Mouse (Mus musculus) ovary, adult 10 weeks (tissue): Measurements from ENCODE around the gene Dnm2. TPM values are rescaled to one million over a fixed set of nuclear protein-coding genes. Genes with fewer than 3 reads are reported as not detected.

ENCODE experiments used
- polyA plus RNA-seq: library from polyadenylated mRNA; stranded (reverse); fragments of 350-450 nt; fragmentation: Illumina TruSeq; extraction: RNeasy Lipid Tissue Mini Kit (QIAGEN cat#74804); gene quantifications from one replicate; pipeline ENCODE4 v1.2.3, GENCODE M21; 2014

The Dnm2 gene
- polyA plus RNA-seq = 11.7 TPM

DNA sequence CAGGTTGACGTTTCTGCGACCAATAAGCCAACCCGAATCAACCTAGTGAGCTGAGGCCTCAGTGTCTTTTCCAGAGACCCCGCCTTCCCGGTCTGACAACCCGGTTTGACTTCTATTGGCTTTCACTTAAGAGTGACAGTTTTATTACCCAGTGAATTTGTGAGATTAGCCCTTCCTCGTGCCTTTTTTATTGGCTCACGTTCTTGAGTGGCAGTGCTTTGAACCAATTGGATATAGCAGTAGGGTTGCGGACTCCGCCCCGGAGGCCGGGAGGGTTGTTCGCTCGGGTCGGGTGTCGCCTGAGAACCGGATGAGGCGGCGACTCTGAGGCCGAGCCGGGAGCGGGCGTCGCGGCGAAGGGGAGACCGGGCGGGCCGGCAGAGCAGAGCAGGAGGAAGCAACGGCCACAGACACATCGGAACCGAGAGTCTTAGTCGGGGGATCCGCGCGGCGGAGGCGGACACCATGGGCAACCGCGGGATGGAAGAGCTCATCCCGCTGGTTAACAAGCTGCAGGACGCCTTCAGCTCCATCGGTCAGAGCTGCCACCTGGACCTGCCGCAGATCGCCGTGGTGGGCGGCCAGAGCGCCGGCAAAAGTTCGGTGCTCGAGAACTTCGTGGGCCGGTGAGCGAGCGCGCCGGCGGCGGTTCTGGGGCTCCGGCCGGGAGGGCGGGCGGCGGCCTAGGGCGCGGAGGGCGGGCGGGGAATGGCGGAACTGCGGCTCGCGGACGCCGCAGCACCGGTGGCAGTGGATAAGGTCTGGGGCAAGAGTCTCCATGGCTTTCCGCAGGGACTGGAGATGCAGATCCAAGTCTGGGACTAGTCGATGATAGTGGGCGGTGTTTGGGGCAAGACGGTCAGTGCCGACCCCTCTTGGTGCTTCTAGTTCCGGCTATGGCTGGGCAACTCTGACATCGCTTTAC lies at the start of gene Dnm2:
TSS of gene Dnm2 (plus strand) at position 278 of the 925 bp plus-strand sequence.

DNA sequence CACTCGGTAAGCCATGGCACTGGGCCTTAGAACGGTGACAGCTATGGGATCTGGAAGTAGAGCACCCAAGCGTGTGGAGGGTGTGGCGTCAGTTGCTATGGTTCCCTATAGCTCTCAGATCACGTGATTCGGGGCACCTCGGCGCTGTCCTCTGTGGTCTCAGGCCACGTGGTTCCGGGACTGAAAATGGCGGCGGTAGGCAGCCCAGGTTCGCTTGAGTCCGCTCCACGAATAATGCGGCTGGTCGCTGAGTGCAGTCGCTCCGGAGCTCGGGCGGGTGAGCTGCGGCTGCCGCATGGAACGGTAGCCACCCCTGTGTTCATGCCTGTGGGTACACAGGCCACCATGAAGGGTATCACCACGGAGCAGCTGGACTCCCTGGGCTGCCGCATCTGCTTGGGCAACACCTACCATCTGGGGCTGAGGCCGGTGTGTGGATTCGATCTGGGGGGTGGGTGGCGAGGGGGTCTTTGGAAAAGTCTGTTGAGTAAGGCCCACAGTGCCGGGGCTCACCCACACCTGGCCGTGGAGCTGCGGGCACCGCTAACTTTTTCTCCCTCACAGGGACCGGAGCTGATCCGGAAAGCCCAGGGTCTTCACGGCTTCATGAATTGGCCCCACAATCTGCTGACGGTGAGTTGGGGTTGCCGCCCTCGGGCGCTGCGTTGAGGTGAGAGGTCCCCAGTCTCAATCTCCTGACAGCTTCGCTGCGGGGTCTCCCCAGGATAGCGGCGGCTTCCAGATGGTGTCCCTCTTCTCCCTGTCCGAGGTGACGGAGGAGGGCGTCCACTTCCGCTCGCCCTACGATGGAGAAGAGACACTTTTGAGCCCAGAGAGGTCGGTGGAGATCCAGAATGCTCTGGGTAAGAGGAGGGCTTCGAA lies 12.8 kb upstream of the Dnm2 start, which contains the start of gene Qtrt1:
TSS of gene Qtrt1 (plus strand) at position 169 of the 882 bp plus-strand sequence.

DNA sequence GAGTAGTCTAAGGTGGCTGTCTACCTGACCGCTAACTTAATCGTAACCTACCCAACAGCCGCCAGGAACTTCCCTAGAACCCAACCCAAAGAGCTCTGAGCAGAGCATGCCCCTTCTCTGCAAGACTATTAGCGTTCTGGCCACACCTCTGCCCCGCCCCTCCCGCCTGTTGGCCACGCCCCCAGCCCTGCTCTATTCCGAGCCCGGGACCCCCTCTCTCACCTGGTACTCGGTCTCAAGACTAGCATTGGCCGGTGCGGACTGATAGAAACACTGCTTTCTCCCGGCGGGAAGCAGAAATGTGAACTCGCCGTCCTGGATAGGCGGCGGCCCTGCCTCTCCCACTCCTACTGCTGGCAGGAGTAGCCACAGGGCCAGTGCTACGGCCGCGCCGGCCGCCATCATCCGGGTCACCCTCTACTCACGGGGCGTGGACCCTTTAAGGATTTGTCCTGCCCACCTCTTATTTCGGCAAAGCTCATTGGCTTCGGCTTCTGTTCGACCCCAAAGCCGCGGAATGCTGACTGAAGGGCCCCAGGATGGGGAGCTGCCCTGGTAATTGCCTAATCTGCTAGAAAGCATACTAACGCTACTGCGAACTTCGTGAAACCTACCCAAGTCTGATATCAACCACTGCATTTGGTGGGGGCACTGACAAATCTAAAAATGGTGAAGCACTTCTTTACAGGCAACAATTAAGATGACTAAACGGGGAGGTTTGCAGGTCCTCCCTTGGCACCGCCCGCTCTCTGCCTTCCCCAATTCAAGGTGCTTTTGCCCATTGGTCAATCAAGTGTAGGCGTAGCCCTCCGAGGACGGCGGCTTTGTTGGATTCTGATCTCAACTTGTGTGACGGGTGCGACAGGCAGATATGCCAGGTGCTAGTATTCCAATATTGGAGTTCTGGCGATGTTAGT lies 85.3 kb downstream of the Dnm2 start, which contains the start of gene Tmed1:
TSS of gene Tmed1 (minus strand) at position 481 of the 917 bp plus-strand sequence.

DNA sequence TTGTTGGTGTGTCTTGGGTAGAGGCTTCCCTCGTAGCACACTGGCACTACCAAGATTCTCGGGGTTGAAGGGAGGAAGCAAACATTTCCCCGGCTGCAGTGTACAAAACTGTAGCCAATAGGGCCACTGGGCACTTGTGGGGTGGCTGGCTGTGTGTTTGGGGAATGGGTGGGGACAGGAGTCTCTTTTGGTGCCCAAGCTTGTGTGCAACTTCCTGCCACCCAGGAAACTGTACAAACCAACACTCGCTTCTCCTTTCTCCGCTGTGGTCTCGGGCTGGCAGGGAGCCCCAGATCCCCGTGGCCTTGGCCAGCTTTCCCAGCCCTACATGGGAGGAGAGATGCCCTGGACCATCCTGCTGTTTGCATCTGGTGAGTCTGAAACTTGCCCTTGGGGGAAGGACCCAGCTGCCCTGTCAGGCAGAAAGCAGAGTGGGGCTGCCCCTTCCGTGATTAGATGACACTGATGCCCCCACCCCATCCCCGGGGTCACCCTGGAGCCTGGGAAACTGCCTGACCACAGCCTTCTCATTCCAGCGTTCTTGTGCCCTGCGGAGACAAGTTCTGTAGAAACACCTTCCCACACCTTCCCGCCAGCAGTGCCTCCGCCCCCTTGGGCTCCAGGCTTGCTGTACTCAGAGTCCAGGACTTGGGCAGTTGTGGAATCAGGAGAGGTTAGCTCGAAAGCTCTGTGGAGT lies 101.4 kb downstream of the Dnm2 start, which contains the start of gene AB124611:
TSS of gene AB124611 (plus strand) at position 240 of the 697 bp plus-strand sequence.

DNA sequence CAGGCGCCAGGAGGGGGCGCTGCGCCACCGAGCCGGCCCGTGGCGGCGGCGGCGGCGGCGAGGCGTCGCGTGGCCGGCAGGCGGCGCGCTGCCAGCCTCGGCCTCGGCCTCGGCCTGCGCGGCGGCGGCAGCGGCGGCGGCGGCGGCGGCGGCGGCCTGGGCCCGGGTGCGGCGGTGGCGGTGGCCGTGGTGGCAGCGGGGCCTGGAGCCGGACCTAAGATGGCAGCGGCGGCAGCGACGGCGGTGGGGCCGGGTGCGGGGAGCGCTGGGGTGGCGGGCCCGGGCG lies 122.0 kb downstream of the Dnm2 start, which contains the start of gene Carm1:
TSS of gene Carm1 (plus strand) at position 106 of the 286 bp plus-strand sequence.

Other genes starting within 250 kb of the Dnm2 start
- gene Keap1, start 185.5 kb upstream of the Dnm2 start, polyA plus RNA-seq = 9.5 TPM
- not detected for gene S1pr5, start 176.5 kb upstream of the Dnm2 start, polyA plus RNA-seq
- gene Atg4d, start 159.6 kb upstream of the Dnm2 start, polyA plus RNA-seq = 0.80 TPM
- 3.7 TPM for gene Kri1, start 136.9 kb upstream of the Dnm2 start, polyA plus RNA-seq
- 3.8 TPM for gene Cdkn2d, start 133.5 kb upstream of the Dnm2 start, polyA plus RNA-seq
- 0.74 TPM for gene Ap1m2, start 112.6 kb upstream of the Dnm2 start, polyA plus RNA-seq
- gene Slc44a2, start 104.2 kb upstream of the Dnm2 start, polyA plus RNA-seq = 27.2 TPM
- 48.9 TPM for gene Ilf3, start 57.0 kb upstream of the Dnm2 start, polyA plus RNA-seq
- gene Qtrt1, start 13.1 kb upstream of the Dnm2 start, polyA plus RNA-seq = not detected
- 5.1 TPM for gene Tmed1, start 85.3 kb downstream of the Dnm2 start, polyA plus RNA-seq
- gene AB124611, start 101.3 kb downstream of the Dnm2 start, polyA plus RNA-seq = 4.7 TPM
- gene Carm1, start 122.0 kb downstream of the Dnm2 start, polyA plus RNA-seq = 4.8 TPM
- gene Timm29, start 167.8 kb downstream of the Dnm2 start, polyA plus RNA-seq = 47.5 TPM
- gene Yipf2, start 167.9 kb downstream of the Dnm2 start, polyA plus RNA-seq = 7.0 TPM
- gene Smarca4, start 191.3 kb downstream of the Dnm2 start, polyA plus RNA-seq = 6.6 TPM